Mouse (Mus musculus) limb, embryonic 14.5 days (tissue): ENCODE results near the gene Gpc5. TPM values are rescaled to one million over a fixed set of nuclear protein-coding genes. Genes with fewer than 3 reads are reported as not detected.

ENCODE experiments used
- ATAC-seq: fragments of 200-750 bp; cut with Nextera tagmentation; 2 replicates; pipeline ENCODE4 v1.8.0; 2017; ENCODE audit warnings: low read depth, moderate number of reproducible peaks, moderate TSS enrichment; ENCODE audit not compliant: low FRiP score
- DNase-seq: peaks from one replicate; pipeline ENCODE4 v3.0.0-alpha.2; 2015; ENCODE audit warnings: low spot score
- H3K27ac ChIP-seq: fragments of 300-500 bp; sonication (generic); replicated peaks from 2 replicates; pipeline ENCODE4 v1.5.1; 2014; ENCODE audit warnings: low read depth, mild to moderate bottlenecking, low read length, moderate library complexity, mixed read lengths
- H3K27me3 ChIP-seq: fragments of 300-500 bp; sonication (generic); 2 replicates; pipeline ENCODE4 v1.6.1; 2014; ENCODE audit warnings: low read length, mixed read lengths; ENCODE audit not compliant: control insufficient read depth, insufficient read depth
- H3K36me3 ChIP-seq: fragments of 300-500 bp; sonication (generic); 2 replicates; pipeline ENCODE4 v1.6.1; 2014; ENCODE audit warnings: mild to moderate bottlenecking, low read length, moderate library complexity, mixed read lengths; ENCODE audit not compliant: control insufficient read depth, insufficient read depth
- H3K4me1 ChIP-seq: fragments of 300-500 bp; sonication (generic); 2 replicates; pipeline ENCODE4 v1.6.1; 2014; ENCODE audit warnings: antibody characterized with exemption, low read length, mixed read lengths; ENCODE audit not compliant: control insufficient read depth, insufficient read depth
- H3K4me2 ChIP-seq: fragments of 300-500 bp; sonication (generic); replicated peaks from 2 replicates; pipeline ENCODE4 v1.6.1; 2014; ENCODE audit warnings: low read depth, mild to moderate bottlenecking, low read length, moderate library complexity; ENCODE audit not compliant: severe bottlenecking
- H3K4me3 ChIP-seq: fragments of 300-500 bp; sonication (generic); replicated peaks from 2 replicates; pipeline ENCODE4 v1.5.1; 2014; ENCODE audit warnings: low read length
- H3K9ac ChIP-seq: fragments of 300-500 bp; sonication (generic); 2 replicates; pipeline ENCODE4 v1.6.1; 2014; ENCODE audit warnings: mild to moderate bottlenecking, low read depth, low read length, moderate library complexity; ENCODE audit not compliant: severe bottlenecking
- H3K9me3 ChIP-seq: fragments of 300-500 bp; sonication (generic); 2 replicates; pipeline ENCODE4 v1.6.1; 2016; ENCODE audit warnings: low read length; ENCODE audit not compliant: control insufficient read depth
- POLR2A ChIP-seq: fragments of 200-500 bp; IDR thresholded peaks from 2 replicates; pipeline ENCODE4 v1.8.0; 2012; ENCODE audit warnings: inconsistent platforms, mild to moderate bottlenecking, moderate library complexity, borderline replicate concordance; ENCODE audit not compliant: insufficient read depth, insufficient read length; ENCODE audit errors: extremely low read depth
- WGBS: fragments of 180-500 bp; shearing (Covaris S2); extraction: QIAGEN DNeasy Blood & Tissue Kit; methylation state at CpG from one replicate; pipeline ENCODE4 v1.1.7; 2014; 5-methylcytosine and 5-hydroxymethylcytosine counted together
- polyA plus RNA-seq, 2 experiments: library from polyadenylated mRNA; depleted of rRNA in 1 of 2; stranded (reverse) in 1 of 2; unstranded in 1 of 2; fragments of >200 nt; fragmentation: Nextera tagmentation in 1 of 2; extraction: Ambion mirVana in 1 of 2; gene quantifications; 2 replicates each; pipeline versions ENCODE4 v1.2.1 to v1.2.3; 2012 to 2014

Gene Gpc5
- polyA plus RNA-seq, 2 experiments: 0.78 to 1.4 TPM

GRCm38 (mm10) chr14:116384602-116385001, 1292.6 kb downstream of the Gpc5 start:
- TF ChIP-seq POLR2A: no peak
- Histone ChIP-seq H3K4me1 (no peaks in the 10 kb centered on the region), H3K27ac (no peak overlapping the region), H3K9me3 (no peaks in the 10 kb centered on the region), H3K27me3 (no peaks in the 10 kb centered on the region), H3K4me3 (no peak overlapping the region), H3K36me3 (no peaks in the 10 kb centered on the region), H3K4me2 (no peak overlapping the region), H3K9ac (no peak overlapping the region)
- DNase-seq (no peak), ATAC-seq (no peak)
- 73% methylated on average over 2 of the region's 2 CpGs for whole genome bisulfite sequencing

GRCm38 (mm10) chr14:116415511-116415910, 1323.5 kb downstream of the Gpc5 start:
- H3K9me3 ChIP-seq: no peaks in the 10 kb centered on the region
- H3K36me3 ChIP-seq: no peaks in the 10 kb centered on the region
- no peak for TF ChIP-seq POLR2A
- no peak overlapping the region for H3K4me3 ChIP-seq
- ATAC-seq (no peak), DNase-seq (no peak)
- H3K4me2 ChIP-seq: no peak overlapping the region
- no peaks in the 10 kb centered on the region for H3K4me1 ChIP-seq
- 79% methylated on average over 3 of the region's 3 CpGs for WGBS
- H3K27ac ChIP-seq: no peak overlapping the region
- no peaks in the 10 kb centered on the region for H3K27me3 ChIP-seq
- no peak overlapping the region for H3K9ac ChIP-seq

GRCm38 (mm10) chr14:116448219-116448618, 1356.2 kb downstream of the Gpc5 start:
- DNase-seq: no peak
- Histone ChIP-seq H3K4me2 (no peak overlapping the region), H3K27ac (no peak overlapping the region), H3K27me3 (no peaks in the 10 kb centered on the region), H3K4me1 (no peaks in the 10 kb centered on the region), H3K9ac (no peak overlapping the region), H3K36me3 (no peaks in the 10 kb centered on the region), H3K9me3 (no peaks in the 10 kb centered on the region), H3K4me3 (no peak overlapping the region)
- no peak for TF ChIP-seq POLR2A
- WGBS: 55% methylated on average over 4 of the region's 4 CpGs
- no peak for ATAC-seq

GRCm38 (mm10) chr14:116453356-116453755, 1361.3 kb downstream of the Gpc5 start:
- H3K9me3 ChIP-seq: no peaks in the 10 kb centered on the region

GRCm38 (mm10) chr14:116456211-116456610, 1364.2 kb downstream of the Gpc5 start:
- WGBS: 40% methylated on average over 4 of the region's 4 CpGs
- Histone ChIP-seq H3K4me1 (no peaks in the 10 kb centered on the region), H3K36me3 (no peaks in the 10 kb centered on the region), H3K27ac (no peak overlapping the region), H3K9ac (no peak overlapping the region), H3K9me3 (no peaks in the 10 kb centered on the region), H3K4me3 (no peak overlapping the region), H3K27me3 (no peaks in the 10 kb centered on the region), H3K4me2 (no peak overlapping the region)
- no peak for TF ChIP-seq POLR2A
- DNase-seq: no peak
- ATAC-seq: no peak

More at GRCm38 (mm10) chr14:116453356-116453755, 1361.3 kb downstream of the Gpc5 start:
- Histone ChIP-seq H3K4me1 (no peaks in the 10 kb centered on the region), H3K27me3 (no peaks in the 10 kb centered on the region), H3K27ac (no peak overlapping the region), H3K4me3 (no peak overlapping the region), H3K4me2 (no peak overlapping the region), H3K9ac (no peak overlapping the region), H3K36me3 (no peaks in the 10 kb centered on the region)
- no peak for TF ChIP-seq POLR2A
- 48% methylated on average over 3 of the region's 3 CpGs for WGBS
- ATAC-seq (no peak), DNase-seq (no peak)
